9 mouse cellular contexts compared by ENCODE assay signal in genomic region chr7:49248333-49249086, GRCm38 (mm10).
DNase-seq lines count a peak whose midpoint lies in the region; ATAC-seq and TF ChIP-seq lines count a peak whose summit lies in the region.
"Had no signal": no experiment of that assay in that cellular context is flagged by ENCODE, and none has a peak within 500 bp of the region (broad histone marks: within the 10 kb centered on the region; RNA-seq: fewer than 3 reads in every experiment).

No protein-coding gene starts in this region.

- peaks cover 30% of the 10 kb centered on the region for H3K27me3 ChIP-seq in limb, embryonic 14.5 days (ENCODE audit: control insufficient read depth, insufficient read depth, low read length)
- 0 out of 2 replicates have a peak, but pooled peaks cover 7% of the 10 kb centered on the region for H3K27me3 ChIP-seq in stomach, embryonic 14.5 days (ENCODE audit: control insufficient read depth, insufficient read depth, low read length)

- TF ChIP-seq POLR2A in limb, embryonic 14.5 days (IDR thresholded peaks at IDR 0.05; ENCODE audit: borderline replicate concordance, extremely low read depth, insufficient read depth, insufficient read length) = no peak

- no peak for ATAC-seq in limb, embryonic 14.5 days (ENCODE audit: low FRiP score, low read depth)
- no peak for ATAC-seq in stomach, embryonic 14.5 days (ENCODE audit: insufficient number of reproducible peaks, insufficient read depth, low FRiP score, low read depth)

- WGBS in limb, embryonic 14.5 days = 44% methylated on average over 14 of the region's 14 CpGs
- WGBS in stomach, embryonic 14.5 days = 34% methylated on average over 14 of the region's 14 CpGs

- peak overlapping the region; percentile 98; the same call in 1 of the 2 replicates for H3K4me2 ChIP-seq in limb, embryonic 14.5 days (replicated peaks; ENCODE audit: low read depth, low read length, severe bottlenecking)
- H3K4me2 ChIP-seq in stomach, embryonic 14.5 days (replicated peaks; ENCODE audit: low read depth, low read length) = peak overlapping the region; percentile 92

- DNase-seq in adrenal gland, postnatal 14 days = peak; percentile 47
- no peak for DNase-seq in adrenal gland, adult 18-20 months (ENCODE audit: low spot score in 2 of 2)
- peak; percentile 41 for DNase-seq in testis, postnatal 14 days (ENCODE audit: low spot score)
- no peak for DNase-seq in testis, postnatal 10 days (ENCODE audit: low spot score)
- DNase-seq in heart, postnatal 4 days = peak; percentile 72
- no peak for DNase-seq in limb, embryonic 14.5 days (ENCODE audit: low spot score)
- no peak for DNase-seq in retina, postnatal 1 day

- H3K9ac ChIP-seq in limb, embryonic 14.5 days (ENCODE audit: low read depth, low read length, severe bottlenecking) = no peak overlapping the region
- no peak overlapping the region for H3K9ac ChIP-seq in stomach, embryonic 14.5 days (replicated peaks; ENCODE audit: low read depth, low read length)

- H3K27ac ChIP-seq in limb, embryonic 14.5 days (replicated peaks; ENCODE audit: low read depth, low read length) = no peak overlapping the region
- H3K27ac ChIP-seq in stomach, embryonic 14.5 days (ENCODE audit: low read length) = peak overlapping the region; percentile 21; the same call in 1 of the 2 replicates

- no peaks in the 10 kb centered on the region for H3K9me3 ChIP-seq in limb, embryonic 14.5 days (ENCODE audit: control insufficient read depth, low read length)
- H3K9me3 ChIP-seq in stomach, embryonic 14.5 days (ENCODE audit: control insufficient read depth, low read depth, low read length) = no peaks in the 10 kb centered on the region

- H3K36me3 ChIP-seq in limb, embryonic 14.5 days (ENCODE audit: control insufficient read depth, insufficient read depth, low read length) = no peaks in the 10 kb centered on the region
- H3K36me3 ChIP-seq in stomach, embryonic 14.5 days (ENCODE audit: control insufficient read depth, insufficient read depth, low read length) = no peaks in the 10 kb centered on the region

- H3K4me3 ChIP-seq in limb, embryonic 14.5 days (replicated peaks; ENCODE audit: low read length) = 0 out of 2 replicates have a peak overlapping the region, but pooled peaks have one; percentile 58
- H3K4me3 ChIP-seq in stomach, embryonic 14.5 days (ENCODE audit: low read depth, low read length) = peak overlapping the region; percentile 56
- H3K4me3 ChIP-seq: erythroblast, embryonic 14.5 days had no signal

- H3K4me1 ChIP-seq in limb, embryonic 14.5 days (ENCODE audit: control insufficient read depth, insufficient read depth, low read length) = peaks cover 21% of the 10 kb centered on the region
- peaks cover 29% of the 10 kb centered on the region for H3K4me1 ChIP-seq in stomach, embryonic 14.5 days (ENCODE audit: control insufficient read depth, insufficient read depth, low read length)

Comparison
In these comparisons a context has a peak if more than half of its experiments do, and no peak if none do; other contexts are left out.
1. DNase-seq: peak in adrenal gland, postnatal 14 days (single experiment), testis, postnatal 14 days (single experiment) and heart, postnatal 4 days (single experiment); none in adrenal gland, adult 18-20 months (0 of 2), testis, postnatal 10 days (single experiment), limb, embryonic 14.5 days (single experiment) and retina, postnatal 1 day (single experiment).